Mouse (Mus musculus) adrenal gland, postnatal 36 days (tissue): ENCODE data around the gene Nop10. TPM values are rescaled to one million over a fixed set of nuclear protein-coding genes. Genes with fewer than 3 reads are reported as not detected.

Source experiments
- DNase-seq, 2 experiments: peaks; one replicate each; pipeline ENCODE4 v3.0.0; 2021; ENCODE audit warnings: mixed read lengths in 1 of 2
- long read RNA-seq, 2 experiments: library from polyadenylated mRNA; stranded (forward); transcript quantifications; one replicate each; pipeline ENCODE4 v2.0.0; 2021; ENCODE audit warnings: borderline sequencing depth in 2 of 2
- total RNA-seq, 2 experiments: library from RNA; stranded (reverse); gene quantifications; 2 replicates each; pipeline ENCODE4 v1.2.3; 2021

The Nop10 gene
- total RNA-seq: 100 to 1,000 TPM; 112 to 150 TPM
- long read RNA-seq, experiment 1, transcript Nop10-201 (2 exons, 1,109 nt): major isoform, 423 of 424 reads
- long read RNA-seq, experiment 1, partial matches to known transcripts: 0 of 424 reads
- long read RNA-seq, experiment 1, other reads (novel, unspliced or antisense): 1 of 424 reads
- long read RNA-seq, experiment 2, transcript Nop10-201 (2 exons, 1,109 nt): major isoform, 162 of 167 reads
- long read RNA-seq, experiment 2, partial matches to known transcripts: 0 of 167 reads
- long read RNA-seq, experiment 2, other reads (novel, unspliced or antisense): 5 of 167 reads

GRCm38 (mm10) chr2:112261748-112262653 is at the start of gene Nop10:
TSS of gene Nop10 (plus strand) at chr2:112261926.
- peak; percentile 85 to 86 for DNase-seq

DNA sequence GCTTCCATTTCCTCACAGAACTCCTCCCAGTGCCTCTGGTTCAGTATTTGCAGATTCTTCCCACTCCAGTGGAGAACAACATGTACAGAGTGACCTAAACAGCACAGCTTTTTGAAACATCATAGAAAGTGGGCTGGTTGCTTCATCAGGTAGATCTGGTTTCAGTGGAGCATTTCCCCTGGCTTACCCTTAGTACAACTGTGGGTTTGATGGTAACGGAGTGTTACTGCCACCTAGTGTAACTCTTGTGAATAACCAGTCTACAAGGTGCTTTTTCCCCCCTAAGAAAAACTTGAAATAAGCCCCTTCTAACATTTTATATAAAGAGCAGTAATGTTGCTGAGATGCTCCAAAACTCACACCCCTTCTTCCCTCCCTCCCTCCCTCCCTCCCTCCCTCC is 45.7 kb upstream of the Nop10 start:
- no peak for DNase-seq

GRCm38 (mm10) chr2:112217614-112218013 is 44.1 kb upstream of the Nop10 start:
- no peak for DNase-seq

GRCm38 (mm10) chr2:112220880-112221279 is 40.8 kb upstream of the Nop10 start:
- no peak for DNase-seq

GRCm38 (mm10) chr2:112222607-112223006 is 39.1 kb upstream of the Nop10 start:
- no peak for DNase-seq

GRCm38 (mm10) chr2:112224356-112224755 is 37.4 kb upstream of the Nop10 start:
- no peak for DNase-seq

GRCm38 (mm10) chr2:112232623-112233022 is 29.1 kb upstream of the Nop10 start:
- no peak for DNase-seq

DNA sequence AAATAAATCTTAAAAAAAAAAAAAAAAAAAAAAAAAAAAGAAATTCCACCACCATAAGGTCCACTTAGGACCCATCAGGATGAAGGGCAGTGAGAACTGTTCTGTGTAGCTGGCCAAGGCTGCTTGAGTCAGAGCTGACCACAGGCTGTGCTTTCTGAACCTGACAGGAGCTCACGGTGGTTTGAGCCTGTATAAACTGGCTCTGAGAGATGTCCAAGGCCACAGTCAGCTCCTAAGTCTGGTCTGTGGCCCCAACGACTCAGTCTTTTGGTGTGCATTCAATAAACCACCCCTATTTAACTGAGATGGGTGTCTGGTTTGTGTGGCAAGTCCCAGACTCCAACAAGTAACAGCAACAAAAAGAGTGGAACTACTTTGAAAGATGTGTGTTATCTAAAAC is 25.1 kb upstream of the Nop10 start:
- DNase-seq: peak; percentile 39 to 41

DNA sequence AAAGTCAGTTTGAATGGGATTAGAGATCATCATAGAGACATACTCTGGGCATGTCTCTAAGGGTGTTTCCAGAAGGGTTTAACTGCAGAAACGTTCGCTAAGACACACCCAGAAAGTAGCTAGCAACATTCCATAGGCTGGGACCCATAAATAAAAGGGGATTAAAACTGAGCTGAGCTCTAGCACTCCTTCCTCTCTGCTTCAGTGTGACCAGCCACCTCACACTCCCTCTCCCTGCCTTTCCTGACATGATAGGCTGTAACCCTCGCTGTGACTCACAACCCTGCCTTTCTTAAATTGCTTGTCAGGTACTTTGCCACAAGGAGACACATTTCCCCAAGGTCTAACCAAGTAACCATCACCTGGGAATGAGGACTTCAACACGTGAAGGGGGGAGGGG is 23.7 kb upstream of the Nop10 start:
- DNase-seq: no peak

GRCm38 (mm10) chr2:112239212-112239934 is 22.4 kb upstream of the Nop10 start, which contains the start of gene Lpcat4:
TSS of gene Lpcat4 (plus strand) at chr2:112239468.
- peak; percentile 87 to 91 for DNase-seq

DNA sequence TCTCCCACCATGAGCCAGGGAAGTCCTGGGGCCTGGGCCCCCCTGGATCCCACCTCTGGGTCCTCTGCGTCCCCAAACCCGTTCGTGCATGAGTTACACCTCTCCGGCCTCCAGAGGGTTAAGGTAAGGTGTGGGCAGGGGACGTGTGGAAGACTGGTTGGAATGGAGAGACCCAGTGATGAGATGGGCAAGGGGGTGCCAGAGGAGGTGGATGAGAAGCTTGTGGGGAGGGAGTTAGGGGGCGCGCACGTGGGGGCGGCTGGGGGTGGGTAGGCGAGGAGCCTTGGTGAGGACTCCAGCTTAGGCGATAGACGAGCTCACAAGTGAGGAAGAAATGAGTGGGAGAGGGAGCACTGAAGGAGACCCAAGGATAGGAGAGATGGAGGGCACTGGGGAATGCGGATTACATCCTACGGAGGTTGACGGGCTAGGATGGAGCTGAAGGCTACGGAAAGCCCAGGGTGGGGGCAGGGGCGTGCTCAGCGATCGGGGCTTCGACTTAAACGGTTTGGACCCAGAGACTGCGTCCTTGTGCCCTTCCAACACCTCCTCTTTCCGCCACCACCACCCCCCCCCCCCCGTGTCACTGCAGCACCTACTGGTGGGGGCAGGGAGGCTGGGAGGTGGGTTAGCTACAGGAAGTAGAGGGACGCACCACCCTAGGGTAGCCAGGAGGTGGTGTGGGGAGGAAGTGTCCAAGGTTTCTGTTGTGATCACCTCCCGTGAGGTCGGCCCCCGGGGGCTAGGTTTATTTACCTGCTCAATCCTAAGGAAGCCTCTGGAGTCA is 21.6 kb upstream of the Nop10 start:
- peak in 1 of 2 experiments; percentile 19 for DNase-seq

DNA sequence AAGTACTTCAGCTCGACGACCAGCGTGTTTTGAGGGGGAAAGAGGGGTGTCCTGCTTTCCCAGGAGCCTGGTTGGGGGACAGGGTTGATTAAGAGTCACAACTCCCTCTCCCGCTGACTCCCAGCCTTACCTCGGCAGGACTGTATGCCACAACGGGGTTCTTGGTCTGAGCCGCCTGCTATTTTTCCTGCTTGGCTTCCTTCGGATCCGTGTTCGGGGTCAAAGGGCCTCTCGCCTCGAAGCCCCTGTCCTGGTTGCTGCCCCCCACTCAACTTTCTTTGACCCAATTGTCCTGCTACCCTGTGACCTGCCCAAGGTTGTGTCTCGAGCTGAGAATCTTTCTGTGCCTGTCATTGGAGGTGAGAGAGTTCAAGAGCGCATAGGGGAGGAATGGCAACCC is 19.9 kb upstream of the Nop10 start:
- no peak for DNase-seq

DNA sequence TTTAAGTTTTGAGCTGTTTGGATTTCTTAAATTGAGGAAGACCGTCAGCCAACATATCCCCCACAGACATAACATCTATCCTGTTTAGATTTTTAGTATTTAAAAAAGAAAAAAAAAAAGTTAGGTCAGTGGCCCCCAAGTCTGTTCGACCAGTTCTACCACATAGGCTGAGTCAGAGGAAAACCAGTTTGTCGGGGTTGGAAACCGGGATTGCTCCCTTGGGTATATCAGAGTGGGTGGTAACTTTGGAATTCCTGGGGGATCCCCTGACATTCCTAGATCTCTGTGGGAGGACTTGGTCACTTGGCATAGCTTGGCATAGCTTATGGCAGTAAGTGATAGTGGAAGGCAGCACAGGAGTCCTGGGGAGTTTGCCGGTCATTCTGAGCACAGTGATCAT is 16.4 kb upstream of the Nop10 start:
- no peak for DNase-seq

GRCm38 (mm10) chr2:112246193-112246592 is 15.5 kb upstream of the Nop10 start:
- no peak for DNase-seq

GRCm38 (mm10) chr2:112247323-112247722 is 14.4 kb upstream of the Nop10 start:
- DNase-seq: no peak

- DNase-seq: no peak
These were observed 11.8 kb upstream of the Nop10 start for GRCm38 (mm10) chr2:112249780-112250453.

- DNase-seq: peak; percentile 28 to 60
These were observed 6.8 kb upstream of the Nop10 start for GRCm38 (mm10) chr2:112254675-112255515.

- peak; percentile 8 to 28 for DNase-seq
These were observed 2.3 kb upstream of the Nop10 start, which contains the start of gene Nutm1 for GRCm38 (mm10) chr2:112259241-112259962. TSS of gene Nutm1 (minus strand) at chr2:112259291.

DNA sequence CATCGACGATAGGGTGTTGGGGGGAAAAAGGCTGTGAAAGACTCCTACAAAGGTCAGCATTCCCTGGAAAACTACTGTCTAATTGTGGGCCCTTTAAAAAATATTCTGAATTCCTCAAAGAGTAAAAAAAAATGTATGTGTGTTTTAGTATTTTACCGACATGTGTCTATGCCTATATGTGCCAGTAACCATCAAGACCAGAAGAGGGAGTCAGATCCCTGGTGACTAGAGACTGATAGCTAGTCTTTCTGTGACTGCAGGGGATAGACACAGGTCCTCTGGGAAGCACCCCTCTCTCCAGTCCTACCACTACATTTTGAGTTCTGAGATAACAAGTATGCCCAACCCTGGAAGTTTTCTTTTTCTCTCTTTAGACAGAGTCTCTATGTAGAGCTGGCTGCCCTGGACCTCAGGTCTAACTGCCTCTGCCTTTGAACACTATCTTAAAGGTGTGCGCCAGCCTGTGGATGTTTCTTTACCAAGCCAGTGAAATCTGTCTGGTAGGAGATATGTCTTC is 1.1 kb downstream of the Nop10 start:
- no peak for DNase-seq
